Mouse (Mus musculus) liver, embryonic 14.5 days (tissue): ENCODE measurements at regions not wholly inside any gene's neighbourhood (a gene's known extent, or its start where the extent isn't known, plus 50 kb on each side); places are given as distances from the start of the nearest gene placed in this dataset.

ENCODE experiments used
- ATAC-seq: fragments of 200-750 bp; cut with Nextera tagmentation; 2 replicates; pipeline ENCODE4 v1.8.0; 2017; ENCODE audit warnings: moderate number of reproducible peaks, mild to moderate bottlenecking, moderate library complexity; ENCODE audit not compliant: insufficient read depth
- DNase-seq, 3 experiments: peaks; one replicate each; pipeline ENCODE4 v3.0.0-alpha.2; 2012 to 2013; ENCODE audit warnings: low read depth in 3 of 3, low spot score in 3 of 3
- H3K27ac ChIP-seq: fragments of 300-500 bp; sonication (generic); 2 replicates; pipeline ENCODE4 v1.5.1; 2014; ENCODE audit warnings: moderate library complexity, mild to moderate bottlenecking, control low read depth, inconsistent platforms
- H3K27me3 ChIP-seq: fragments of 300-500 bp; sonication (generic); 2 replicates; pipeline ENCODE4 v1.6.1; 2014; ENCODE audit warnings: mild to moderate bottlenecking, low read length, moderate library complexity; ENCODE audit not compliant: control insufficient read depth, insufficient read depth
- H3K36me3 ChIP-seq: fragments of 300-500 bp; sonication (generic); replicated peaks from 2 replicates; pipeline ENCODE4 v1.6.1; 2014; ENCODE audit warnings: low read depth; ENCODE audit not compliant: control insufficient read depth, insufficient read depth
- H3K4me1 ChIP-seq, 2 experiments: fragments of 200-500 bp in 1 of 2; fragments of 300-500 bp in 1 of 2; sonication (generic) in 1 of 2; replicated peaks; 2 replicates each; pipeline ENCODE4 v1.6.1; 2012 to 2014; ENCODE audit warnings: antibody characterized with exemption in 1 of 2, inconsistent platforms in 1 of 2, low read length in 1 of 2; ENCODE audit not compliant: control insufficient read depth in 2 of 2, insufficient read depth in 2 of 2
- H3K4me2 ChIP-seq: fragments of 300-500 bp; sonication (generic); 2 replicates; pipeline ENCODE4 v1.6.1; 2014; ENCODE audit warnings: low read depth, mild to moderate bottlenecking, control low read depth, moderate library complexity
- H3K4me3 ChIP-seq, 2 experiments: fragments of 200-500 bp in 1 of 2; fragments of 300-500 bp in 1 of 2; sonication (generic) in 1 of 2; 2 replicates each; pipeline ENCODE4 v1.5.1; 2012 to 2014; ENCODE audit warnings: low read depth in 2 of 2, low read length in 2 of 2, mild to moderate bottlenecking in 2 of 2, control low read depth in 1 of 2, inconsistent platforms in 1 of 2, moderate library complexity in 1 of 2; ENCODE audit not compliant: insufficient read depth in 1 of 2
- H3K9ac ChIP-seq: fragments of 300-500 bp; sonication (generic); replicated peaks from 2 replicates; pipeline ENCODE4 v1.6.1; 2014; ENCODE audit warnings: mild to moderate bottlenecking, control low read depth, moderate library complexity
- H3K9me3 ChIP-seq: fragments of 300-500 bp; sonication (generic); 2 replicates; pipeline ENCODE4 v1.6.1; 2016; ENCODE audit warnings: low read length, mixed read lengths; ENCODE audit not compliant: control insufficient read depth
- CTCF ChIP-seq: IDR thresholded peaks from 2 replicates; pipeline ENCODE4 v1.5.1; 2016; ENCODE audit warnings: antibody characterized with exemption, low read depth, control low read depth
- EP300 ChIP-seq: IDR thresholded peaks from 2 replicates; pipeline ENCODE4 v1.6.1; 2016; ENCODE audit warnings: antibody characterized with exemption, low read depth
- WGBS: fragments of 180-500 bp; shearing (Covaris S2); extraction: QIAGEN DNeasy Blood & Tissue Kit; methylation state at CpG from one replicate; pipeline ENCODE4 v1.1.7; 2014; ENCODE audit not compliant: insufficient replicate concordance; 5-methylcytosine and 5-hydroxymethylcytosine counted together

GRCm38 (mm10) chr14:60531766-60532165 is 102.0 kb upstream of the Spata13 start:
- ATAC-seq, result no peak
- H3K4me1 ChIP-seq, result no peaks in the 10 kb centered on the region
- no peak for DNase-seq
- no peaks in the 10 kb centered on the region for H3K36me3 ChIP-seq
- H3K9me3 ChIP-seq, result no peaks in the 10 kb centered on the region
- no peak for TF ChIP-seq EP300
- no peak; the same call in 1 of the 2 replicates for TF ChIP-seq CTCF
- H3K27me3 ChIP-seq, result no peaks in the 10 kb centered on the region
- no peak overlapping the region for H3K4me2 ChIP-seq
- H3K27ac ChIP-seq, result no peak overlapping the region
- no peak overlapping the region for H3K4me3 ChIP-seq
- no peak overlapping the region for H3K9ac ChIP-seq

- H3K27ac ChIP-seq, result no peak overlapping the region
- no peak for ATAC-seq
- 68% methylated on average over 23 of the region's 23 CpGs for WGBS
- no peak overlapping the region for H3K4me3 ChIP-seq
- DNase-seq, result no peak
- no peaks in the 10 kb centered on the region for H3K9me3 ChIP-seq
- H3K4me1 ChIP-seq, result no peaks in the 10 kb centered on the region
- H3K36me3 ChIP-seq, result no peaks in the 10 kb centered on the region
- no peaks in the 10 kb centered on the region for H3K27me3 ChIP-seq
- TF ChIP-seq CTCF (no peak), EP300 (no peak)
- H3K4me2 ChIP-seq, result no peak overlapping the region
- no peak overlapping the region for H3K9ac ChIP-seq
These were observed 100.2 kb upstream of the Spata13 start for GRCm38 (mm10) chr14:60533452-60534224.

GRCm38 (mm10) chr14:60539040-60539439 is 94.8 kb upstream of the Spata13 start:
- no peaks in the 10 kb centered on the region for H3K9me3 ChIP-seq
- TF ChIP-seq EP300 (no peak), CTCF (no peak)
- H3K4me3 ChIP-seq, result no peak overlapping the region
- DNase-seq, result no peak
- H3K4me1 ChIP-seq, result no peaks in the 10 kb centered on the region
- no peaks in the 10 kb centered on the region for H3K27me3 ChIP-seq
- H3K4me2 ChIP-seq, result no peak overlapping the region
- H3K27ac ChIP-seq, result no peak overlapping the region
- ATAC-seq, result no peak
- H3K9ac ChIP-seq, result no peak overlapping the region
- H3K36me3 ChIP-seq, result no peaks in the 10 kb centered on the region
- 55% methylated on average over 2 of the region's 2 CpGs for whole genome bisulfite sequencing

- Histone ChIP-seq H3K4me1 (no peaks in the 10 kb centered on the region), H3K9ac (no peak overlapping the region), H3K9me3 (no peaks in the 10 kb centered on the region), H3K4me3 (no peak overlapping the region), H3K27ac (no peak overlapping the region), H3K27me3 (no peaks in the 10 kb centered on the region), H3K36me3 (no peaks in the 10 kb centered on the region), H3K4me2 (no peak overlapping the region)
- 68% methylated on average over 4 of the region's 4 CpGs for WGBS
- TF ChIP-seq CTCF, result no peak
- TF ChIP-seq EP300, result no peak
- DNase-seq, result no peak
- no peak for ATAC-seq
These were observed 93.7 kb upstream of the Spata13 start for GRCm38 (mm10) chr14:60540111-60540510.

GRCm38 (mm10) chr14:60541596-60541995 is 92.2 kb upstream of the Spata13 start:
- Histone ChIP-seq H3K4me2 (no peak overlapping the region), H3K4me3 (no peak overlapping the region), H3K27me3 (no peaks in the 10 kb centered on the region), H3K9me3 (no peaks in the 10 kb centered on the region), H3K36me3 (no peaks in the 10 kb centered on the region), H3K9ac (no peak overlapping the region), H3K27ac (no peak overlapping the region), H3K4me1 (no peaks in the 10 kb centered on the region)
- DNase-seq, result no peak
- no peak for ATAC-seq
- TF ChIP-seq EP300 (no peak), CTCF (no peak)
- WGBS, result 60% methylated on average over 5 of the region's 5 CpGs
